Mouse (Mus musculus): ENCODE data around the gene Apoa4. TPM values are rescaled to one million over a fixed set of nuclear protein-coding genes. Genes with fewer than 3 reads are reported as not detected.

Apoa4 gene
- total RNA-seq (2012; rRNA removed) (not detected in 2 replicates), total RNA-seq (2014; rRNA removed) (not detected in 2 replicates), polyA plus RNA-seq (2012; ENCODE audit: insufficient read length, low read depth) (not detected in 2 replicates)

DNA sequence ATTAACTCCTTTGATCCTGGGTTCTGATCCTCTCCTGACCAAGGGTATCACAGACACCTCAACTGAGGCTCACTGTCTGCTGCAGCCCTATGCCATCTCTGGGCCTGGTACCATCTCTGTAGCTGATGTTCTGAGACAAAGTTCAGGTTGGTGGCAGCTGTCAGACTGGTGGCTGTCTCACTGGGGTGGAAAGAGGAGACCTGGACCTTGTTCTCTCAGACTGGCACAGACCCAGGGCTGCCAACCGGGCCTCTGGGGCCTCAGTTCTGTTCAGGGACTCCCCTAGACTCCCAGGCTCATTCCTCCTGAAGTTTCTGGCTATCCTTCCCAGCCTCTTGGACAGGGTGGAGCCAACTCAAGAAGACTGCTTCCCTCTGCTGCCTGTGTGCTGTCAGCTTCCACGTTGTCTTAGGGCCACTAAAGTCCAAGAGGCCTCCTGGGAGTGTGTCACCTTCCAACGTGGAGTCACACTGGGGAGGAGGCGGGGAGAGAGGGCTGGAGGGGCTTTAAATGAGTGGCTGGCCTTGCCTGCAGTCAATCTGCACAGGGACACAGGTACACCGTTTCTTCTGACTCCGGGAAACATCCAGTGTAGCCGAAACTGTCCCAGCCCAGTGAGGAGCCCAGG lies at the start of gene Apoa4:
TSS of gene Apoa4 (plus strand) at position 171 of the 628 bp plus-strand sequence.
- Histone ChIP-seq H3K9ac (ENCODE audit: insufficient read depth, low read depth) (no peak within 1 kb of the TSS), H3K27ac (ENCODE audit: insufficient read depth, low read depth) (no peak within 1 kb of the TSS), H3K27me3 (replicated peaks) (peaks cover 28% of the 10 kb centered on the region), H3K4me1 (ENCODE audit: control insufficient read depth in 1 of 2, insufficient read depth in 2 of 2) (no peaks in the 10 kb centered on the region; a peak in 1 of 4 replicates), H3K9me3 (replicated peaks; ENCODE audit: low read length) (no peaks in the 10 kb centered on the region), H3K36me3 (replicated peaks in 1 of 2; ENCODE audit: control insufficient read depth in 1 of 2, insufficient read depth in 1 of 2, low read length in 1 of 2) (no peaks in the 10 kb centered on the region), H3K4me2 (ENCODE audit: insufficient read depth, low read depth, poor library complexity, severe bottlenecking) (no peak within 1 kb of the TSS), H3K4me3 (replicated peaks in 1 of 3; ENCODE audit: low read depth in 2 of 3, low read length in 2 of 3, poor library complexity in 1 of 3) (no peak within 1 kb of the TSS), H3K79me2 (replicated peaks; ENCODE audit: control insufficient read depth, extremely low read depth, insufficient read depth, poor library complexity, severe bottlenecking) (no peaks in the 10 kb centered on the region)
- in situ Hi-C loops (cut with MboI; ENCODE audit: low pct_ligation_motif_present, low pct_unique_long_range_greater_than_20kb, low sequenced_read_pairs) = loop anchor here (10.0 kb wide), 1 partner anchor 246 kb away; no protein-coding TSS in a partner anchor
- dilution Hi-C loops (cut with MboI; ENCODE audit: extremely low pct_ligation_motif_present, extremely low pct_unique_long_range_greater_than_20kb, low sequenced_read_pairs) = no loop called here
- no peak for DNase-seq (ENCODE audit: extremely low read depth)
- TF ChIP-seq NELFE (IDR thresholded peaks at IDR 0.05; ENCODE audit: low read depth, low read length) = no peak
- no peak for TF ChIP-seq MAFK (IDR thresholded peaks at IDR 0.05; ENCODE audit: insufficient replicate concordance, low read length)
- no peak for TF ChIP-seq RCOR1 (conservative IDR thresholded peaks at IDR 0.05; ENCODE audit: low read depth, low read length)
- no peak for TF ChIP-seq ETS1 (conservative IDR thresholded peaks at IDR 0.05; ENCODE audit: low read depth, low read length)
- no peak for TF ChIP-seq HCFC1 (IDR thresholded peaks at IDR 0.05; ENCODE audit: low read depth, low read length)
- TF ChIP-seq MEF2A (IDR thresholded peaks at IDR 0.05; ENCODE audit: borderline replicate concordance, low read depth, low read length) = no peak
- TF ChIP-seq KAT2A (IDR thresholded peaks at IDR 0.05; ENCODE audit: insufficient replicate concordance, low read length) = no peak
- TF ChIP-seq TBP (conservative IDR thresholded peaks at IDR 0.05; ENCODE audit: low read depth, low read length) = no peak
- no peak for TF ChIP-seq CHD1 (IDR thresholded peaks at IDR 0.05; ENCODE audit: low read depth, low read length)
- no peak for TF ChIP-seq SMC3 (IDR thresholded peaks at IDR 0.05; ENCODE audit: low read depth, low read length)
- TF ChIP-seq ELF1 (IDR thresholded peaks at IDR 0.05; ENCODE audit: low read depth, low read length) = no peak
- TF ChIP-seq CTCF (conservative IDR thresholded peaks at IDR 0.05 in 1 of 2, IDR thresholded peaks at IDR 0.05 in 1 of 2; ENCODE audit: low read depth in 2 of 2, low read length in 2 of 2) = no peak
- TF ChIP-seq EP300 (IDR thresholded peaks at IDR 0.05; ENCODE audit: low read length) = no peak
- TF ChIP-seq TCF12 (IDR thresholded peaks at IDR 0.05; ENCODE audit: low read depth, low read length) = no peak
- no peak for TF ChIP-seq NRF1 (IDR thresholded peaks at IDR 0.05; ENCODE audit: low read depth, low read length)
- TF ChIP-seq BHLHE40 (IDR thresholded peaks at IDR 0.05; ENCODE audit: low read depth, low read length) = no peak
- no peak for TF ChIP-seq POLR2AphosphoS2 (IDR thresholded peaks at IDR 0.05; ENCODE audit: low read depth, low read length)
- no peak for TF ChIP-seq GABPA (IDR thresholded peaks at IDR 0.05; ENCODE audit: insufficient replicate concordance, low read depth, low read length)

DNA sequence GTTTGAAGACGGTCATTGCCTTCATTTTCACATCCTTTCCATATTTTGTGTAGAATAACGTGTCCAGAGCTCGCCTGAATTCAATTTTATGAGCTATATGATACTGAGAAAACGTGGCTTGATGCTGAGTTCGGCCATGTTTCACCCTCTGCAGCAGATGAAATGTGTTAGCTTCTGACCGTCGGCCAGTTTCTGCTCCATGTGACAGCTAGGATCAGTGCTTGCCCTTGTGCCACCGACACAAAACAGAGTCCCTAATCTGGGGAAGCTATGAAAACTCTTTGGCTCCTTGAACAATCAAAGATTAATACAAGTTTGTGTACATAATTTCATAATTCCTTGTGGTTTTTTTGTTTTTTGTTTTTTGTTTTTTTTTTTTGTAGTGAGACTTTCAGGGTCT lies 49.3 kb upstream of the Apoa4 start:
- peaks cover 0 to 14% of the 10 kb centered on the region in 2 experiments; a peak in 3 of 4 replicates for H3K4me1 ChIP-seq (ENCODE audit: control insufficient read depth in 1 of 2, insufficient read depth in 2 of 2)
- H3K27ac ChIP-seq (ENCODE audit: insufficient read depth, low read depth) = no peak overlapping the region
- DNase-seq (ENCODE audit: extremely low read depth) = no peak
- no peak for TF ChIP-seq TBP (conservative IDR thresholded peaks at IDR 0.05; ENCODE audit: low read depth, low read length)
- TF ChIP-seq CTCF (conservative IDR thresholded peaks at IDR 0.05 in 1 of 2, IDR thresholded peaks at IDR 0.05 in 1 of 2; ENCODE audit: low read depth in 2 of 2, low read length in 2 of 2) = no peak
- TF ChIP-seq MYC (IDR thresholded peaks at IDR 0.05; ENCODE audit: low read depth, low read length) = no peak
- no peak for TF ChIP-seq USF1 (IDR thresholded peaks at IDR 0.05; ENCODE audit: low read depth, low read length)
- no peak for TF ChIP-seq EP300 (IDR thresholded peaks at IDR 0.05; ENCODE audit: low read length)
- TF ChIP-seq MXI1 (IDR thresholded peaks at IDR 0.05; ENCODE audit: low read depth, low read length) = no peak
- no peak for TF ChIP-seq ZC3H11A (IDR thresholded peaks at IDR 0.05; ENCODE audit: low read depth, low read length)
- TF ChIP-seq ELF1 (IDR thresholded peaks at IDR 0.05; ENCODE audit: low read depth, low read length) = no peak
- TF ChIP-seq ZMIZ1 (IDR thresholded peaks at IDR 0.05; ENCODE audit: low read depth, low read length) = no peak
- no peak for TF ChIP-seq SIN3A (IDR thresholded peaks at IDR 0.05; ENCODE audit: low read length)
- no peak for TF ChIP-seq CHD1 (IDR thresholded peaks at IDR 0.05; ENCODE audit: low read depth, low read length)
- TF ChIP-seq PAX5 (IDR thresholded peaks at IDR 0.05; ENCODE audit: low read length) = no peak
- TF ChIP-seq MEF2A (IDR thresholded peaks at IDR 0.05; ENCODE audit: borderline replicate concordance, low read depth, low read length) = no peak
- H3K36me3 ChIP-seq (replicated peaks in 1 of 2; ENCODE audit: control insufficient read depth in 1 of 2, insufficient read depth in 1 of 2, low read length in 1 of 2) = peaks cover 35 to 76% of the 10 kb centered on the region in 2 experiments
- H3K4me3 ChIP-seq (replicated peaks in 1 of 3; ENCODE audit: low read depth in 2 of 3, low read length in 2 of 3, poor library complexity in 1 of 3) = no peak overlapping the region
- H3K9me3 ChIP-seq (replicated peaks; ENCODE audit: low read length) = no peaks in the 10 kb centered on the region
- dilution Hi-C loops (cut with MboI; ENCODE audit: extremely low pct_ligation_motif_present, extremely low pct_unique_long_range_greater_than_20kb, low sequenced_read_pairs) (no loop called here), in situ Hi-C loops (cut with MboI; ENCODE audit: low pct_ligation_motif_present, low pct_unique_long_range_greater_than_20kb, low sequenced_read_pairs) (no loop called here)
- no peak overlapping the region for H3K9ac ChIP-seq (ENCODE audit: insufficient read depth, low read depth)
- no peak overlapping the region for H3K4me2 ChIP-seq (ENCODE audit: insufficient read depth, low read depth, poor library complexity, severe bottlenecking)
- H3K27me3 ChIP-seq (replicated peaks) = no peaks in the 10 kb centered on the region
- H3K79me2 ChIP-seq (replicated peaks; ENCODE audit: control insufficient read depth, extremely low read depth, insufficient read depth, poor library complexity, severe bottlenecking) = no peaks in the 10 kb centered on the region

Data from CH12.LX (cell line).